Mouse (Mus musculus) 3T3-L1 (cell line): Measurements from ENCODE around the gene Olfr1360.

Experiments
- DNase-seq: peaks from one replicate; pipeline ENCODE4 v3.0.0-alpha.2; 2015; ENCODE audit warnings: low read depth, low spot score

Olfr1360 gene

DNA sequence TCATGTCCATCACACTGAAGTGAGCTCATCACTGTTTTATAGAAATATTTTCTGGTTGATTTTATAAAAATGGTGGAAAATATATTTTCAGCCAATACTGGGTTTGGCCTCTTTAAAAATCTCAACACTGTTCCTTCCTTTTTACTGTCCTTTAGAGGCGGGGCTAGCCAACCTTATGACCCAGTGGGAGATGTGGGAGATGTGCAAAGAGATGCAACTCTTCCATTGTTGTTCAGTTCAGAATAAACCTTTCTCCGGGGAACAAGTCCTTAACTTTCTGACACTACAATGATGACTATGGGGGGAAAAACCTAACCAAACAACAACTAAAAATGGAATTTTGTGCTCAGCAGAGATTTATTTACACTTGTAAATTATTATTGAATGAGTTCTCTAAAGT lies at the start of gene Olfr1360:
Gene Olfr1360 (minus strand): TSS at position 101 of the 400 bp plus-strand sequence.
- no peak for DNase-seq

DNA sequence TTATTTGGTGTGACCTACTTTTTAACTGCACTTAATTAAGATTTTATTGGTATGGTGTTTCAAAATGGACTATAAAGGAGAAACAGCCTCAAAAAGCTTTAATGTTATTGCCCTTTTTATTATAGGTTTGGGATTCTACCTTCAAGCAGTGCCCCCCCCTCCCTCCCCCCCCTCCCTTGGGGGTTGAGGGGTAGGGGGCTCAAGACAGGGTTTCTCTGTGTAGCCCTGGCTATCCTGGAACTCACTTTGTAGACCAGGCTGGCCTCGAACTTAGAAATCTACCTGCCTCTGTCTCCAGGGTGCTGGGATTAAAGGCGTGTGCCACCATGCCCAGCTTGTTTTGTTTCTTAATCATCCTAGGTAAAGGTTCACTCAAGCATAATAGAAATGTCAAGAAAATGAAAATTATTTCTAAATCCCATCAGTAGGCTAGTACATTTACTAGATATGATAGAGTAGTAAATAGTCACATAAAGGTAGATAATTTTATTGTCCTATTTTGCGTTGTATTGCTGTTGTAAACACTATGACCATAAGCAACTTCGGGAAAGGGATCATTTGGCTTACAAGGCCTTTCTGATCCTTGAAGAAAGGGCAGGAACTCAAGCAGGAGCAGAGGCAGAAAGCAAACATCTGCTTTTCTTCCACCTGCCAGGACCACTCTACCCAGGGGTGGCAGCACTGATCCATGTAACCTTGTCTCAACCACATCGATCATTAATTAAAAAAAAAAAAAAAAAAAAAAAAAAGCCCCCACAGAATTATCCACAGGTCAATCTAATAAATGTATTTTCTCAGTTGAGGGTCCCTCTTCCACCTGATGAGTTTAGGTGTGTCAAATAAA lies 46.0 kb upstream of the Olfr1360 start:
- peak; percentile 36 for DNase-seq

- peak; percentile 75 for DNase-seq
Measured at GRCm38 (mm10) chr13:21722373-21722925, 45.2 kb upstream of the Olfr1360 start.

- DNase-seq: peak; percentile 95
Measured at GRCm38 (mm10) chr13:21721757-21722372, 44.7 kb upstream of the Olfr1360 start, which contains the start of gene Hist1h2bm. TSS of gene Hist1h2bm (plus strand) at chr13:21722044.

GRCm38 (mm10) chr13:21721107-21721756 lies 44.0 kb upstream of the Olfr1360 start:
- peak; percentile 58 for DNase-seq

DNA sequence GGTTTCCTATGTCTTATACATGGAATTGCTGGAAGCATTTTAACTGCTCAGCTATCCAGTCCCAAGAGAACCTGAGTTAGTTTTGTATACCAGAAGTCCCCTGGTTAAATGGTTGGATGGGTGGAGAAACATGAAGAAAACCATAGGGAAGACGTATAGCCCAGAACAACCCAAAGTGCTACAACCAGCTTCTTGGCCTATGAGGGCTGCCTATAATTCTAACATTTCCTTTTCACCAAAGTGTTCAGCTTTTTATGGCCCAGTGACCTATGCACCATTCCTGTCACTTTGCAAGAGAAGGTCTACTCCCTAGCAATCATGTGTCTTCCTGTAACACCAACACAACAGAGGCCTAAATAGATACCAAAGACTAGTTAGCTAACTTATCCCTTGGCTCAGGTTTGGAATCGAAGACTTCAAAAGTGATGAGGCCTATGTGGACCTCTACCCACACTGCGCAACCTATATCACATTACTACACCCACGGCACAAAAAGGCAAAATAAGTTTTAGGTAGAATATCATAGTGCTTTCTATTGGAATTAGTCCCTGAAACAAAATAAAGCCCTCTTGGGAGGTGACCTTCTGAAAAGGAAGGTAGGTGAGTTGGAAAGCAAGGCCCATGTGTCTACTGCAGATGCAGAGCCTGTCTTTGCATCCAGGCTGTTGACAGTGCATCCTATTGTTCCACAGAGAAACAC lies 41.3 kb upstream of the Olfr1360 start:
- peak; percentile 66 for DNase-seq

GRCm38 (mm10) chr13:21717397-21718357 lies 40.5 kb upstream of the Olfr1360 start, which contains the start of gene Hist1h3h:
TSS of gene Hist1h3h (plus strand) at chr13:21717659.
- peak; percentile 95 for DNase-seq

DNA sequence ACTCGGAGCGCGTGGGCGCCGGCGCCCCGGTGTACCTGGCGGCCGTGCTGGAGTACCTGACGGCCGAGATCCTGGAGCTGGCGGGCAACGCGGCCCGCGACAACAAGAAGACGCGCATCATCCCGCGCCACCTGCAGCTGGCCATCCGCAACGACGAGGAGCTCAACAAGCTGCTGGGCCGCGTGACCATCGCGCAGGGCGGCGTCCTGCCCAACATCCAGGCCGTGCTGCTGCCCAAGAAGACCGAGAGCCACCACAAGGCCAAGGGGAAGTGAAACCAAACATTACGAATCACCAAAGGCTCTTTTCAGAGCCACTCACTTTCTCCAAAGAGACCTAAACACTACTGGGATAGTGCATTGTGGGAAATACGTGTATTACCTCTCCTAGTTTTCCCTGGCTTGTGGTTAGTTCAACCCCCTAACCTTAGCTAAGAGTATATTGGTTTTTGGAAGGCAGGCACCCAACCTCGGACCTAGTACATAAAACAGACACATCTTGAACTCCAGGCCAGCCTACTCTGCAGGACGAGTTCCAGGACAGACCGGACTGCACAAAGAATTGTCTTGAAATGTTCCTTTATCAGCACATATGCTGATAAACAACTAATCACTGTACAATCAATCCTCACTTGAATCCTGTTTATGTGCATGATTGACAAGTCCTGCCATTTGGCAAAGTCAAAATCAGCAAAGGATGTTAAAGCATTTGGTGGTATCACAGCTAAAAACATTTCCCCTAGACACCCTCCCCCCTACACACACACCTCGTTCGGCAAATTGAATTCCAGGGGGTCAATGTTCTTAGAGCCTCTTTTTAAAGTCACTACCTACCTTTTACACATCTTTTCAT lies 39.6 kb upstream of the Olfr1360 start:
- DNase-seq: peak; percentile 76

- peak; percentile 97 for DNase-seq
Measured at GRCm38 (mm10) chr13:21715864-21716539, 38.8 kb upstream of the Olfr1360 start, which contains the start of the genes Hist1h2bl and Hist1h2ai. TSS of gene Hist1h2bl (minus strand) at chr13:21716143. TSS of gene Hist1h2ai (plus strand) at chr13:21716422.

DNA sequence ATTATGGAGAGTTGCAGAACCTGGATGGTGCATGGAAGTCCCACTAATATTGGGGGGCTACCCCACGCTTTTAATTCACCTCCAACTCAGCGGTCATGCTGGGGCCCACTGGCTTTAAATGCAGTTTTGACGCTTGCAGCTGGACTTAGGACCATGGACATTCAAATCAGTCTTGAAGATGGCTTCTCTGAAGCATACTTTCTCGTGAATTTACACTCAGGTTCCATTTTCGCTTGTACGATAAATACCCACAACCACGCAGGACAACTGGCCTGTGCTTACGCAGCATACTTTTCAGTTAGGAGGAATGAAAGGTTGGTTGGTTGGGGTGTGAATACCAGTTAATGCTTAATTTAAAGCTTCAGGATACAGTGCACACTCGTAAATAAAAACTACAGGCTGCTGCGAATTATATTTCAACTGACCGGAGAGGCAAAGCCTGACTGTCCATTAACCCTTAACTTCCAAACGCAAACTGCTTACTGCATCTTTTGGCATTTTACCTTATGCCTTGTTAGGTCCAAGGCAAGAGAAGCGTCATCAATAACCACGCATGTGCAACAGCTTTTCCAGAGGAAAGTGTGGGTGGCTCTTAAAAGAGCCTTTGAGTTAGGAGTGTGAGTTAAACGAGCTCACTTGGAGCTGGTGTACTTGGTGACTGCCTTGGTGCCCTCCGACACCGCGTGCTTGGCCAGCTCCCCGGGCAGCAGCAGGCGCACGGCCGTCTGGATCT lies 38.1 kb upstream of the Olfr1360 start:
- peak; percentile 70 for DNase-seq

DNA sequence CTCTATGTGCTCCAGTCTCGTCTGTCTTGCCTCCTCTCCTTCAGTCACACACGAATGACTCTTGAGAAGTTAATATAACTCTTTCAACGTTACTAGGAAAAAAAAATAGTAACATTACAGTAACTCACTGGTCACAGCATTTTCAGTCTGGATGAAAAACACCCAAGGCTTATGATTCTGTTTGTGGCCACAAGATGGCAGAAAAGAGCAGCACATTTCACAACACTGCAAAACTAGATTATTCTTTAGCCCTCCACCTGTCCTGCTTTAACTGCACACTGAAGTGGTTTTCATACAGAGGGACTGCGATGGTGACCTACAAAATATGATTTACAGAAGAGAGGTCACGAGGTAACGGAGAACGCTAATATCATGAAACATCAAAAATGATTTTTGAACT lies 37.5 kb upstream of the Olfr1360 start:
- peak; percentile 89 for DNase-seq

DNA sequence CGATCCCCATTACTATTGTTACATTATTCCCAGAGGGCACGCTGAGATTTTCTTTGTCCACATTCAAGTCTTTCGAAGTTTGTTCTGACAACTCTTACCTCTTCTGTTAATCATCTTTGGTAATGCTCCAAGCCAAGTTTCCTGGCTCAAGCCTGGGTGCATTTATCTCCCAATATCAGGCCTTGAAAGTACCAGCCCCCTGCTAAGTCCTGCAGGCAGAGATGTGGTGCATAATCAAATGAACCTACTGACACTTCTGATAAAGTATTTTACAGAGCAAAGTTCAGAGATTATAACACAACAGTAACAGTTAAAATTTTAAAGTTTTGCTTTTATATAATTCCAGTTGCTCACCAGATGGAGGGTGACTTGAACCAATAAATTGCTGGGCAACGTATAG lies 34.5 kb upstream of the Olfr1360 start:
- peak; percentile 32 for DNase-seq

DNA sequence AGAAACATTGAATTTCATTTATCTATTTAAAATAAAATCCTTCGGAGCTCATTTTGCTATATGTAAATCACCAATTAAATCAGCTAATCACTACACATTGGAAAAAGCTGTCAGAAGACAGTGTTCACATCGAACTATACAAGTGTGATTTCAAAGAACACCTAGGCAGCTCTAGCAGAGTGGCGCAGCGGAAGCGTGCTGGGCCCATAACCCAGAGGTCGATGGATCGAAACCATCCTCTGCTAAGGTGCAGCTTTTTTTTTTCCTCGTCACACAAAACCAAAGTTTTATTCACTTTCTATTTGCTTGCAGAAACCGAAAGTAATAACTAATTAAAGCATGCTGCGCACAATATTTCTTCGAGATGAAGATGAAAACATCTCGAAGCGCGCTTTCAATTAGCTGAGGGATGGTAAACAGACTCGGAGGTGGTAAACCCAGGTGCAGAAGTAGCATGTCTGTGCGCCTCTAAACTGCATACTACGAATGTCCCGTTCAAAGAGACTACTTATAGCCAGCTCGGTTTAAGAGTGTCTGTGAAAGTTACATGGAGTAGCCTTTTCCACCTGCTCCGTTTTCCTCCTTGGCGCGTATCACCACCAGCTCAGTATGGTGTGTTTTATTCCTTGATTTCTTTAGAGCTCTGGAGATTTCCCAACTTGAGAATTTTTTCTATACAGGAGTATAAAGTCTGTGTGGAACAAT lies 33.8 kb upstream of the Olfr1360 start:
- DNase-seq: peak; percentile 81

DNA sequence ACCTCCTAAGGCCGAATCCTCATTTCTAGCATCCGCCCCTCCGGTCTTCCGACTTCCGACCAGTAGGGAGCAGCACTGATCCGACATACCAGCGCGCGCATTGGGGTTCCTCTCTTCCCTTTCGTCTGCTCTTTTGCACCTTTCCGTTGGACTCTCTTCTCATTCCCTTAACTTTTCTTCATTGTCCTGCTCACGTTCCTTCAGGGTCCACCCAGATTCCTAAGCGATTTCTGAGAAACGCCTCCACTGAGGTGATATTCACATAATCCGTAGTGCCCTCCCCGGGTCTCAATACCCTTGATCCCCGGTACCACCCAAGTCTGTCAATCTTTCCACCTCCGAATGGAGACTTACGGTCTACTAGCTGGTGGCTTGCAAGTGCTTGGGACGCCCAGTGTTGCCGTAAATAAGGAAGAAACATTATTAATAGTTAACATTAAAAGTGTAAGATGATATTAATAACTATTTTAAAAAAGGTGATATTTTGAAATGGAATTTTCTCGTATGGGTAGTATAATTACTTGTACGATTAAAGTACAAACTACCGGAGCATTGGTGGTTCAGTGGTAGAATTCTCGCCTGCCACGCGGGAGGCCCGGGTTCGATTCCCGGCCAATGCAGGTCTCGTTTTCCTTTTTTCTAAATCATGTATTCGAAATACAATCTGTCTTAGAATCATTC lies 33.0 kb upstream of the Olfr1360 start:
- DNase-seq: peak; percentile 91

GRCm38 (mm10) chr13:21706669-21707068 lies 29.5 kb upstream of the Olfr1360 start:
- DNase-seq: no peak

- no peak for DNase-seq
Measured at GRCm38 (mm10) chr13:21697811-21698210, 20.6 kb upstream of the Olfr1360 start, which contains the start of gene Olfr1359. TSS of gene Olfr1359 (plus strand) at chr13:21698111.
